Comparison of ENCODE assay signal across 30 mouse cellular contexts in genomic region chr1:153935844-153936380, GRCm38 (mm10). TPM values are rescaled to one million over a fixed set of nuclear protein-coding genes. Genes with fewer than 3 reads are reported as not detected.
DNase-seq lines count a peak whose midpoint lies in the region; ATAC-seq lines count a peak whose summit lies in the region.
"Had no signal": no experiment of that assay in that cellular context is flagged by ENCODE, and none has a peak within 500 bp of the region (broad histone marks: within the 10 kb centered on the region; RNA-seq: fewer than 3 reads in every experiment).

No protein-coding gene starts in this region.

- peak; percentile 74 for ATAC-seq in megakaryocyte, adult 5-6 weeks (ENCODE audit: poor library complexity, severe bottlenecking)
- ATAC-seq: intestine, postnatal 0 days; lung, postnatal 0 days; midbrain, embryonic 15.5 days had no signal

- peak; percentile 51 for DNase-seq in heart, adult 11 months
- no peak for DNase-seq in heart, adult 9 months (ENCODE audit: low spot score in 2 of 2)
- peak; percentile 65 for DNase-seq in Muller cell, postnatal 12 days (ENCODE audit: inconsistent ontology term)
- DNase-seq in adipocyte (ENCODE audit: low spot score), result peak; percentile 21
- DNase-seq in kidney, postnatal 4 days, result no peak
- no peak for DNase-seq in gastrocnemius, adult 8-10 months (ENCODE audit: low spot score in 2 of 2)
- DNase-seq: adrenal gland, postnatal 10 days; B cell, adult 2 months; cerebellum, adult 11-12 months; cerebellum, postnatal 10 days; gastrocnemius, postnatal 25 days; heart, adult 2 months; heart, postnatal 10 days; kidney, adult 9 months; kidney, postnatal 14 days; liver, embryonic 13.5 days; lung, adult 18-20 months; lung, postnatal 4 days; right cerebral cortex, postnatal 14 days; thymus, adult 18-20 months; thymus, postnatal 25 days had no signal

RNA-seq across cellular contexts. Expression of gene Teddm2, which starts 35.9 kb away (rescaled TPM):
- total RNA-seq in megakaryocyte, adult 5-6 weeks (2015), result 0.55 and 0.56 TPM in 2 replicates
- 0.04 and 0.41 TPM in 2 replicates for total RNA-seq in megakaryocyte, adult 5-6 weeks (2017)
- total RNA-seq in gastrocnemius, adult 8-10 months (2022), result 1 to 10 TPM; 1.7 to 2.9 (median 2.4) TPM

RNA-seq across cellular contexts. Expression of gene Glul, which starts 36.2 kb away (rescaled TPM):
- 58.1 and 63.4 TPM in 2 replicates for total RNA-seq in megakaryocyte, adult 5-6 weeks (2015)
- total RNA-seq in megakaryocyte, adult 5-6 weeks (2017), result 79.0 and 91.0 TPM in 2 replicates
- total RNA-seq in gastrocnemius, adult 8-10 months (2022), result 100 to 1,000 TPM; 294 to 919 (median 442) TPM

RNA-seq across cellular contexts. Expression of gene Teddm1a, which starts 44.4 kb away (rescaled TPM):
- total RNA-seq in megakaryocyte, adult 5-6 weeks (2015), result not detected in 2 replicates
- not detected in 2 replicates for total RNA-seq in megakaryocyte, adult 5-6 weeks (2017)
- total RNA-seq in gastrocnemius, adult 8-10 months (2022), result not detected
- total RNA-seq: adrenal gland, postnatal 10 days; gastrocnemius, postnatal 25 days; heart, adult 2 months; heart, postnatal 10 days; hematopoietic stem cell, adult 5-6 weeks; layer of hippocampus, adult 18-20 months; layer of hippocampus, postnatal 25 days; left cerebral cortex, adult 8-10 months; left cerebral cortex, postnatal 36 days had no signal

Comparison
In these comparisons a context has a peak if more than half of its experiments do, and no peak if none do; other contexts are left out.
1. DNase-seq: peak in heart, adult 11 months (single experiment), Muller cell, postnatal 12 days (single experiment) and adipocyte (single experiment); none in heart, adult 9 months (0 of 2), kidney, postnatal 4 days (0 of 2) and gastrocnemius, adult 8-10 months (0 of 2).